Mouse (Mus musculus) heart, postnatal 36 days (tissue): Measurements from ENCODE around the gene Utp15. TPM values are rescaled to one million over a fixed set of nuclear protein-coding genes. Genes with fewer than 3 reads are reported as not detected.
A peak's percentile ranks its signal among the peaks of the same experiment; 100 is the strongest.

ENCODE experiments used
- DNase-seq, 2 experiments: peaks; one replicate each; pipeline ENCODE4 v3.0.0; 2021 to 2022
- intact Hi-C: fragments of 180-260 bp; cut with DNase I; formaldehyde crosslinking; loops from one replicate; pipeline ENCODE4 v1.15.1; 2025
- total RNA-seq, 2 experiments: library from RNA; stranded (reverse); gene quantifications; 2 replicates each; pipeline ENCODE4 v1.2.3; 2021

Gene Utp15
- total RNA-seq: 1 to 10 TPM; 5.2 to 6.6 TPM

GRCm38 (mm10) chr13:98262636-98263457 lies at the start of gene Utp15, which contains the start of gene Ankra2:
Gene Utp15, minus strand, starts transcription at chr13:98263041.
Gene Ankra2, plus strand, starts transcription at chr13:98263074.
- intact Hi-C loops: loop anchor here (5.0 to 10.0 kb wide), 3 partner anchors 34 to 1068 kb away; partner anchors contain the start of genes Btf3 and Hexb
- DNase-seq: peak; percentile 98

GRCm38 (mm10) chr13:98311597-98311996 lies 48.8 kb upstream of the Utp15 start:
- DNase-seq: no peak
- intact Hi-C loops: no loop called here

GRCm38 (mm10) chr13:98308724-98309123 lies 45.9 kb upstream of the Utp15 start:
- intact Hi-C loops: no loop called here
- no peak for DNase-seq

- intact Hi-C loops: no loop called here
- DNase-seq: no peak
Observed at GRCm38 (mm10) chr13:98308004-98308403, 45.2 kb upstream of the Utp15 start.

DNA sequence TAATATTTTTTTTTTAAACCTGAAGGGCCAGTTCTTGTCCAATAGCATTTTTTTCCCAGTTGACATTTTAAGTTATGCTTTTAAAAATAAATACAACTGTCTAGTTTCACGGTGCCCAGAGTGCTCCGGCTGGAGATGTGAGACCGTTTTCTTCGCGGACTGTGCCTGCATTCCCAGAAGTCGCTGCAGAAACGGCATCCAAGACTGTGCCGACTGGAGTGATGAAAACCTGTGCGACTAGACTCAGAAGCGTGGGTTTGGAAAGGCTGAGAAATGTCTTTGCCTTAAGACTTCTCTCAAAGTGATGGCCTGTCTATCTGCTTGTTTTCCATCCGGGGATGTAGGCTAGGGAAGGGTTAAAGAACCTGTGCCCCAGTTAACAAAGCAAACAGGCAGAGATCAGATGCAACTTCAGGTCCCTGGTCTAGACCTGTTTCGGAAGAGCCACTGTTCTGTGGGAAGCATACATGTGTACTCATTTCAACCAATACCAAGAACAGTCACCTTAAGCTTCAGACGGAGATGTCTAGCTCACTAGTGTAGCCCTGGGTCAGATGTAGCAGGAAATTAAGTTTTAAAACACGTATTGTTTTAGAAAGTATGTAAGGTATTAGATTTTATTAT lies 44.1 kb upstream of the Utp15 start:
- no peak for DNase-seq
- intact Hi-C loops: no loop called here

- no peak for DNase-seq
- intact Hi-C loops: no loop called here
Observed at GRCm38 (mm10) chr13:98306393-98306792, 43.6 kb upstream of the Utp15 start.

- no peak for DNase-seq
- intact Hi-C loops: no loop called here
Observed at GRCm38 (mm10) chr13:98305257-98305656, 42.4 kb upstream of the Utp15 start.

GRCm38 (mm10) chr13:98298833-98299758 lies 36.3 kb upstream of the Utp15 start:
- DNase-seq: peak; percentile 71 to 78
- intact Hi-C loops: loop anchor here (2.0 to 5.0 kb wide), 2 partner anchors 37 to 268 kb away; partner anchors contain the start of genes Ankra2 and Utp15

DNA sequence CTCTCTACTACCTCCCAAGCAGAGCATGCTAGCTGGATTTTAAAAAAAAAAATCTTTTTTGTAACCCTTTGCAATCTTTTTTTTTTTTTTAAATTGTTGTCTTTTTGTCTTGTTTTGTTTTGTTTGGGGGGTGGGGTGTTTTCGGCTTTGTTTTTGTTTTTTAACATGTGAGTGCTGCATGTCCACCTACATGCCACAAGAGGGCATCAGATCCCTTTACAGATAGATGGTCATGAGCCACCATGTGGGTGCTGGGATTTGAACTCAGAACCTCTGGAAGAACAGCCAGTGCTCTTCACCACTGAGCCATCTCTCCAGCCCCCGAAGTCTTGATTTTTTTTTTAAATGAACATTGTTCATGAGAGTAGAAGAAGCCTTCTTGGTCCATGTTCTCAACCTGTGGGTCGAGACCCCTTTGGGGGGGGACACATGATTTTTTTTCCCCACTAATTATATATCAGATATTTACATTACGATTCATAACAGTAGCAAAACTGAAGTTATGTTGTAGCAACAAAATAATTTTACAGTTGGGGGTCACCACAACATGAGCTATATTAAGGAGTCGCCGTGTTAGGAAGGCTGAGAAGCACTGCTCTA lies 35.1 kb upstream of the Utp15 start:
- no peak for DNase-seq
- intact Hi-C loops: loop anchor here (2.0 to 5.0 kb wide), 2 partner anchors 36 to 267 kb away; partner anchors contain the start of genes Ankra2 and Utp15

GRCm38 (mm10) chr13:98296072-98296471 lies 33.2 kb upstream of the Utp15 start:
- intact Hi-C loops: loop anchor here (5.0 kb wide), 1 partner anchor 34 kb away; the partner anchor contains the start of genes Ankra2 and Utp15

DNA sequence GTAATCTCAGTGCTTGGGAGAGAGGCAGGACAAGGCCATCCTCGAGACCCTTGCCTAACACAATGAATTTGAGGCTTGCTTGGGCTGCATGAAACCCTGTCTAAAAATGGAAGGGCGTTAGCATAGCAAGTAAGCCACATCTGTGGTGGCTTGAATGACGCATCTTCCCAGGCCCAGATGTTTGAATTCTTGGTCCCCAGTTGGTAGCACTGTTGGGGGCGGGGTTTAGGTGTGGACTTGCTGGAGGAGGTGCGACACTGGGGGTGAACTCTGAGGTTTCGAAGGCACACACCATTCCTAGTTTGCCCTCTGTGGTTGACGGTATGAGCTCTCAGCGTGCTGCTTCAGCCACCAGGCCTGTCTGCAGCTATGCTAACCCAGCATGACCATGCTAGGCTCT lies 28.9 kb upstream of the Utp15 start:
- intact Hi-C loops: no loop called here

More at GRCm38 (mm10) chr13:98296072-98296471, 33.2 kb upstream of the Utp15 start:
- DNase-seq: no peak

DNA sequence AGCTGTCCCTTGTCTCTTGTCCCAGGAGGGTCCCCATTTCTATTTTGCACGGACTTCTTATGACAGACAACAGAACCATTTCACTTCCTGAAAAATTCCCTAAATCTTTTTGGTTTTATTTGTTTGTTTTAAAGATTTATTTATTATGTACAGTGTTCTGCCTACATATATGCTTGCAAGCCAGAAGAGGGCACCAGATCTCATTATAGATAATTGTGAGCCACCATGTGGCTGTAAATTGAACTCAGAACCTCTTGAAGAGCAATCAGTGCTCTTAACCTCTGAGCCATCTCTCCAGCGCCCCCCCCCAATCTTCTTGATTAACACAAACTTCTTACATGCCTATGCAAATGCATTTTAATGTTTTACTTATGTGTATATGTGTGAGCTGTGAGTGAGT lies 27.9 kb upstream of the Utp15 start:
- intact Hi-C loops: no loop called here
- DNase-seq: no peak

More for the DNA sequence above, 28.9 kb upstream of the Utp15 start:
- no peak for DNase-seq

DNA sequence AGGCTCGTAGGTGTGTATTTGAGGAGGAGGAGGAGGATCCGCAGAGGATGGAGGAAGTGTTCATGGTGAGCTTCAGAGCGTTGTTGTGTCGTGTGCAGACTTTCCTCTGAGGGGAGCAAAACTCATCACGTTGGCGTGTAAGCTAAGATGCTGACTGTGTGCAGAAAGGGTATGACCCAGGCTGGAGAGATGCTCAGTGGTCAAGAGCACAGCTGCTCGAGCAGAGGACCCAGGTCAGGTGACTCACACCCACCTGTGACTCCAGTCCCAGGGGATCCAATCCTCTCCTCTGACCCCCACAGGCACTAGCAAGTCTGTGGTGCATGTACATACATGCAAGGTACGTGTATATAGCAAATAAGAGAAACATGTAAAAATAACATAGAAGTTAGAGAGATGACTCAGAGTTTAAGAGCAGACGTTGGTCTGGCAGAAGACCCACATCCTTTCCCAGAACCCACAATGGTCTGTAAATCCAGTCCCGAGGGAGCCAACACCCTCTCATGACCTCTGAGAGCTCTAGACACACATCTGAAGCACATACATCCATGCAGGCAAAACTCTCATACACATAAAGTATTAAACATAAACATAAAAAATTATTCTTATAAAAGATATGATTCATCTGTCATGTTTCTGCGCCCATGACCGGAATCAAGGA lies 18.3 kb upstream of the Utp15 start:
- DNase-seq: no peak
- intact Hi-C loops: no loop called here

DNA sequence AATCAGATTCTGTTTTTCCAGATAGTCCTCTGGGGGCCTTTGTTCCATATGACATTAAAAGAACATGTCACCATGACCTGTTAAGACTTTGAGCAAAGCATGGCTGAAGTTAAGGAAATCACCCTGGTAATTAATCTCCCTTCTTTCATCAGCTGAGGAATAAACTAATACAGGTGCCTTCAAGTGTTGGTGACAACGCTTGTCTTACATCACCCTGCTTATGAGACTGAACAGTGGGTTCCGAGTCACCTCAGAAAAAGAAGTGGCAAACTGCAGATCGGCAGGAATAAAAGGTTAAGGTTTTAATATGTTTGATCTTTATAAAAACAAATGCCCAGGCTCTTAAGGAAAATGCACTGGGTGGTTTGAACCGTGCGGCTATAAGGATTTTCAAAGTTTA lies 16.8 kb upstream of the Utp15 start, which contains the start of gene Gm21976:
TSS of gene Gm21976 (plus strand) at position 202 of the 400 bp plus-strand sequence.
- intact Hi-C loops: no loop called here
- DNase-seq: no peak

GRCm38 (mm10) chr13:98277501-98277900 lies 14.7 kb upstream of the Utp15 start:
- intact Hi-C loops: no loop called here
- DNase-seq: no peak

DNA sequence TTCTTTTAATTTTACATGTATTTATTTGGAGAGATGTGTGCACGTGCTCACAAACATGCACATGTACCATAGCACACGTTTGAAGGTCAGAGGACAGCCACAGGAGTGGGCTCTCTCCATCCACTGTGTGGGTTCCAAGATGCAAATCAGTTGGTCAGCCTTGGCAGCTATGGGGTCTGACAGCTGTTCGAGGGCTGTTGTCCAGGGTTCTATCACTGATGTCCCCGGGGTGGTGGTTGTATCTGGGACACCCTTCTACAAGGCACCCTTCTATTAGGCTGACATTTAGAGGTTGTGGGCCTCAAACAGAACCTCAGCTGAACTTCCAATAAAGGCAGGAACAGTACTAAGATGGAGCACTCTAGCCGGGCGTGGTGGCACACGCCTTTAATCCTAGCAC lies 13.4 kb upstream of the Utp15 start:
- intact Hi-C loops: no loop called here
- no peak for DNase-seq

- peak in 1 of 2 experiments; percentile 22 for DNase-seq
Observed at GRCm38 (mm10) chr13:98275646-98276045, 12.8 kb upstream of the Utp15 start.

GRCm38 (mm10) chr13:98274023-98274422 lies 11.2 kb upstream of the Utp15 start:
- no peak for DNase-seq
- intact Hi-C loops: no loop called here

More at GRCm38 (mm10) chr13:98275646-98276045, 12.8 kb upstream of the Utp15 start:
- intact Hi-C loops: no loop called here

DNA sequence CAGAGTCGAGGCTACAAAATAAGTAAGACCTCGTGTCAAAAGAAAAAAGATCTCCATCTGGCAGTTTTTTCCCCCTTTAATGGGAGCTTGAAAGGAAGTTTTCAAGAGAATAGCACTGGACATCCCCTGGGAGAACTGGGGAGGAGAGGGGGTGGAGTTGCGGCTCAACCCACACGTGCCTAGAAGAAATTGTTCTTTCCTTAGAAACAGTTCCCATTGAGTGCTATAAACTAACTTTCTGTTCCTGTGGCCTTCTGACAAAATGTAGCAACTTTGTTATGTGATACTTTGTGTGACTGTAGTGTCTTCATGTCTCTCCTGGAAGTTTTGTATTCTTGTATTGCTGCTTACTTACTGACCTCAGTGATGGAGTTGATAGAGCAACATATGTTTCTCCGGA lies 1.3 kb upstream of the Utp15 start:
- intact Hi-C loops: loop anchor here (5.0 to 10.0 kb wide), 3 partner anchors 33 to 1069 kb away; partner anchors contain the start of genes Btf3 and Hexb
- no peak for DNase-seq
